Mouse (Mus musculus) brown adipose tissue, adult 24 weeks (tissue): Measurements from ENCODE around the gene Tmem109. TPM values are rescaled to one million over a fixed set of nuclear protein-coding genes. Genes with fewer than 3 reads are reported as not detected.

ENCODE experiments used
- H3K27ac ChIP-seq: fragments of 200-500 bp; replicated peaks from 2 replicates; pipeline ENCODE4 v1.5.1; 2012; ENCODE audit warnings: low read depth, mild to moderate bottlenecking, low read length
- H3K4me1 ChIP-seq: fragments of 200-500 bp; 2 replicates; pipeline ENCODE4 v1.6.1; 2012; ENCODE audit warnings: low read length, mixed read lengths; ENCODE audit not compliant: control insufficient read depth, insufficient read depth, insufficient read length
- H3K4me3 ChIP-seq: fragments of 200-500 bp; 2 replicates; pipeline ENCODE4 v1.5.1; 2012; ENCODE audit warnings: low read depth, mild to moderate bottlenecking, low read length, moderate library complexity; ENCODE audit not compliant: insufficient read depth
- polyA plus RNA-seq: library from polyadenylated mRNA; stranded (reverse); fragments of >200 nt; gene quantifications from 2 replicates; pipeline ENCODE4 v1.2.4, GENCODE M21; 2012; ENCODE audit not compliant: missing spikeins, insufficient read depth, insufficient read length

Gene Tmem109
- polyA plus RNA-seq, 1 experiment = 80.3 TPM

- Histone ChIP-seq H3K4me1 (peaks cover 6% of the 10 kb centered on the region), H3K4me3 (no peak within 1 kb of the TSS), H3K27ac (no peak within 1 kb of the TSS)
Measured at GRCm38 (mm10) chr19:10839010-10839892, 42.5 kb downstream of the Tmem109 start, which contains the start of gene Slc15a3. Slc15a3 (plus strand) TSS chr19:10839727.

DNA sequence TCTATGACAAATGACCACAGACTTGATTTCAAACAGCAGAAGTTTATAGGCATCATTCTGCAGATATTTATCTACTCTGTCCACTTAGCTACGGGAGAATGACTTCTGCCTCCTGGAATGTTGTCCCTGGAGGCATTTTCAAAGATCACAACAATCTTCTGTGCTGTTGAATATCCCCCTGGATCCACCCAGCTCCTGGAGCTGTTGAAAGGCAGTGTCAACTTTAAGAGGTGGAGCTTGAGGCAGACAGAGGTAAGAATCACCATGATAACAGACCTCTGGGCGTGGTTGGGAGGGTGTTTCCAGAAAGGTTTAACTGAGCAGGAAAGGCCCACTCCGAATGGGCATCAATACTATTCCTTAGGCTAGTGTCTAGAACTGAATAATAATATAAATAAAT, 46.1 kb downstream of the Tmem109 start:
- H3K4me1 ChIP-seq = no peaks in the 10 kb centered on the region
- no peak overlapping the region for H3K4me3 ChIP-seq
- H3K27ac ChIP-seq = no peak overlapping the region

GRCm38 (mm10) chr19:10833611-10834010, 48.2 kb downstream of the Tmem109 start:
- Histone ChIP-seq H3K4me3 (no peak overlapping the region), H3K4me1 (no peaks in the 10 kb centered on the region), H3K27ac (no peak overlapping the region)

DNA sequence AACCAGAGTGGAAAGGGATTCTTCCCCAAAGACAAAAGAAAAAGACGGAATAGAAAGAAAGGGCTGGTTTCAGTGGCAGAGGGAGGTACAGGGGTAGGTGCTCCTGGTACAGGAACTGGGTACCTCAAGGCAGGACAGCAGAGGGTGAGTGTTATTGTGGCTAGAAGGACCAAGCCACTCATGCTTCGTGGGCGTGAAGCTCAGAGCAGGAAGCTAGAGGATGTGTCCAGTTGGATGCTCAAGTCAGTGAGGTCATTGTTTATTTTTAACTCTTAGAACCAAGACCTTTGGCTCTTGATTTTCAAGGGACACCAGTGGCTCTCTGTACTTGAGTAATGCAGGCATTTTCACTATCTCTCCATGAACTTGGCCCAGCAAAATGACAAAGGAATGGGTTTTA, 49.8 kb downstream of the Tmem109 start:
- Histone ChIP-seq H3K27ac (no peak overlapping the region), H3K4me1 (no peaks in the 10 kb centered on the region), H3K4me3 (no peak overlapping the region)

- no peak overlapping the region for H3K27ac ChIP-seq
- H3K4me1 ChIP-seq = no peaks in the 10 kb centered on the region
- no peak overlapping the region for H3K4me3 ChIP-seq
Measured at GRCm38 (mm10) chr19:10831424-10831823, 50.4 kb downstream of the Tmem109 start.

DNA sequence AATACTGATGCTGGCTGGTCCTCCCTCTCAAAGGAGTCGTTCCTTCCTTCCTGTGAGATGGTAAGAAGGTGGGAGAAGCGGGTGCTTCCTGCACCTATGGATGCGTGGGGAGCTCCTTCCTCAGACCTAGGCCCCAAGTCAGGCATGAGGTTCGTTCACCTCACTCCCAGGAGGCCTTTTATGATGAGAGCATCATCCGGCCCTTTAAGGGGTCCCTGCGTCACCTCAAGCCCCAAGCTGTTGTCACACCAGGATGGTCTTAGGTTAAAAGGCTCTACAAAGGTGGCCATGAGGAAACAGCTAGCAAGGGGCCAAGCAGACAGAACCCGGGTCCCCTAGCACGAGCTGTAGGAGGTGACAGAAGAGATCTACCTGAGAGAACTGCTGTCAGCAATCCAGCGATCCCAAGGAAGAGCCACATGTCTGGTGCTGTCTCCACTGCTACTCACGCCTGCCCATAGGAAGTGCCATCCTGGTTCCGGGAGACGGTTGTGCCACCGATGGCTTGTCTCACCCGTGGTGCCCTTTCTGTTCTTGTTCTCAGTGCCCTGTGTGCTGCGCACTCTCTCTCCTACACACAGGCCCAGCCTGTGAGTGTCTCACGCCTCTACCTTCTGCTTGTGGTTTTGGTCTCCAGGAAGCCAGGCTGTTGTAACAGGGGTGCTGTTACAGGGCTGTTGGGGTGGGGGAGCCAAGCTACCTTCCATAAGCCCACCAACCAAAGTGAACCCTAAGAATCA, 52.2 kb downstream of the Tmem109 start, which contains the start of gene Cd6:
Gene Cd6 (minus strand): TSS at position 623 of the 740 bp plus-strand sequence.
- H3K27ac ChIP-seq = no peak within 1 kb of the TSS
- no peak within 1 kb of the TSS for H3K4me3 ChIP-seq
- no peaks in the 10 kb centered on the region for H3K4me1 ChIP-seq

GRCm38 (mm10) chr19:10828321-10828720, 53.5 kb downstream of the Tmem109 start:
- Histone ChIP-seq H3K27ac (no peak overlapping the region), H3K4me1 (no peaks in the 10 kb centered on the region)

DNA sequence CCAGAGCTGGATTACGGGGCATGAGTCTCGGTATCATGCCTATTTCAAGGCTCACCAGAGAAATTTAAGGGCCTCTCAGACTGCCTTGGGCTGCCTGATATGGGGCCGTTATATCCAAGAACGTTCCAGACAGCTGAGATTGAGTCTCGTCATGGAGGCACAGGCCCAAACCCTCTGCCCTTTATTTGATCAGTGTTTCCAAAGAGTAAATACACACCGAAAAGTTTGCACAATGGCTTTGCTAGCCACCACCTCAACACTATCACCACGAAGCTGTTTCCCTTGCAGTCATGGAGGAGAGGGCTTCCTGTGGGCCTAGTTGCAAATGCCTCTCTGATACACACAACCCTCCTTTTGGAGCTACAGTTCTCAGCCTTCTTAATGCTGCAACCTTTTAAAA, 57.7 kb downstream of the Tmem109 start:
- Histone ChIP-seq H3K4me3 (no peak overlapping the region), H3K4me1 (no peaks in the 10 kb centered on the region), H3K27ac (no peak overlapping the region)

More at GRCm38 (mm10) chr19:10828321-10828720, 53.5 kb downstream of the Tmem109 start:
- H3K4me3 ChIP-seq = no peak overlapping the region

DNA sequence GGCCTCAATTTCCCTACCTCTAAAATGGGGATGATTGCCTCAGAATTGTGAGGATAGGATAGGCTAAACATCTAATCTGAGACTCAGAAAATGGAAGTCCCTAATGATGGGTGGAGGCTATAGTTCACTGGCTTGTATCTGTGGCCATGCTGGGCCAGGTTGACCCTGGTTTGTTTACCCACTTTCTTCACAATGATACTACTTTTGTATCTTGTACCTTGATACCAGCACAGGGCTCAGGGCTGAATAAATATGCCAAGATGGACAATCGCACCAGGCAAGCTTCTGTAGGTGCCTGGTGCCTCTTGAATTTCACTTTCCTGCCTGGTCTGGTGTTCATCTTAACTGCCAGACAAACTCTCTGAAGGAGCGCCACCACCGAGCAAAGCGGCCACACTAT, 59.3 kb downstream of the Tmem109 start:
- Histone ChIP-seq H3K4me3 (no peak overlapping the region), H3K27ac (no peak overlapping the region), H3K4me1 (no peaks in the 10 kb centered on the region)

DNA sequence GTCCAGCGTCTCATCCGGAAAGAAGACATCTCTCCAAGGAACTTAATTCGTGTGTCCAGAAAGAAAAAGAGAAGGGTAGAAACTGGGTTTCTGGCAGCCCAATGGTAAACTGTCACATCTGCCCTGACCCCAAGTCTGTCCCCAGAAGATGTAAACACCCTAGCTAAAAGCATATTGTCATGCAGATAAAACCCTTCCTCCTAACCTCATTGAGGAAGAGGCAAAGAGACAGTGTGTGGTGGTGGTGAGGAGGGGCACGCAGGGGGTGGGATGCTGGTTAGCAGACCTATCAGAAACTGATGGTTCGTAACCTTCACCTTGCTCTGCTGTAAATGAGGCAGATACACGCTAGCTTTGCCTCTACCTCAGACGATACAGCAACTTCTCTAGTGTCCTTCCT, 60.5 kb downstream of the Tmem109 start:
- Histone ChIP-seq H3K27ac (no peak overlapping the region), H3K4me1 (no peaks in the 10 kb centered on the region), H3K4me3 (no peak overlapping the region)

Other genes starting within 250 kb of the Tmem109 start
- gene Vwce, start 247.8 kb downstream of the Tmem109 start, polyA plus RNA-seq = not detected in 2 replicates
- not detected in 2 replicates for gene Pga5, start 203.9 kb downstream of the Tmem109 start, polyA plus RNA-seq
- 8.5 and 10.1 TPM in 2 replicates for gene Vps37c, start 193.3 kb downstream of the Tmem109 start, polyA plus RNA-seq
- gene Cd5, start 143.0 kb downstream of the Tmem109 start, polyA plus RNA-seq = not detected in 2 replicates
- gene Cd6, start 51.9 kb downstream of the Tmem109 start, polyA plus RNA-seq = not detected in 2 replicates
- gene Slc15a3, start 42.3 kb downstream of the Tmem109 start, polyA plus RNA-seq = 2.1 and 2.4 TPM in 2 replicates
- gene Tmem132a, start 12.1 kb downstream of the Tmem109 start, polyA plus RNA-seq = 1.7 and 2.1 TPM in 2 replicates
- 64.9 and 65.6 TPM in 2 replicates for gene Prpf19, start 13.2 kb upstream of the Tmem109 start, polyA plus RNA-seq
- gene Zp1, start 38.6 kb upstream of the Tmem109 start, polyA plus RNA-seq = not detected in 2 replicates
- not detected in 2 replicates for gene Ptgdr2, start 55.2 kb upstream of the Tmem109 start, polyA plus RNA-seq
- gene Ccdc86, start 67.3 kb upstream of the Tmem109 start, polyA plus RNA-seq = 3.8 and 4.0 TPM in 2 replicates
- not detected in 2 replicates for gene Ms4a10, start 92.7 kb upstream of the Tmem109 start, polyA plus RNA-seq
- gene Ms4a15, start 111.2 kb upstream of the Tmem109 start, polyA plus RNA-seq = not detected in 2 replicates
- gene Ms4a18, start 136.0 kb upstream of the Tmem109 start, polyA plus RNA-seq = not detected in 2 replicates
- gene Ms4a8a, start 199.1 kb upstream of the Tmem109 start, polyA plus RNA-seq = 1.4 and 2.8 TPM in 2 replicates
- not detected in 2 replicates for gene 1700017D01Rik, start 248.9 kb upstream of the Tmem109 start, polyA plus RNA-seq